Mouse (Mus musculus) kidney, adult 2 months (tissue): Measurements from ENCODE around the gene Clpb. TPM values are rescaled to one million over a fixed set of nuclear protein-coding genes. Genes with fewer than 3 reads are reported as not detected.
A peak's percentile ranks its signal among the peaks of the same experiment; 100 is the strongest.

Source experiments
- DNase-seq: peaks from one replicate; pipeline ENCODE4 v3.0.0; 2021
- H3K27ac ChIP-seq: fragments of 200-500 bp; 2 replicates; pipeline ENCODE4 v1.5.1; 2012; ENCODE audit warnings: low read depth, low read length, control low read depth, inconsistent platforms; ENCODE audit not compliant: insufficient read depth
- H3K27me3 ChIP-seq: fragments of 200-500 bp; replicated peaks from 2 replicates; pipeline ENCODE4 v1.6.1; 2012; ENCODE audit warnings: mild to moderate bottlenecking, moderate library complexity, low read length, inconsistent platforms; ENCODE audit not compliant: control insufficient read depth, insufficient read depth
- H3K36me3 ChIP-seq: fragments of 200-500 bp; 2 replicates; pipeline ENCODE4 v1.6.1; 2012; ENCODE audit warnings: mild to moderate bottlenecking, moderate library complexity, low read length, inconsistent platforms; ENCODE audit not compliant: control insufficient read depth, insufficient read depth
- H3K4me1 ChIP-seq: fragments of 200-500 bp; 2 replicates; pipeline ENCODE4 v1.6.1; 2011; ENCODE audit warnings: low read length; ENCODE audit not compliant: control insufficient read depth, insufficient read depth
- H3K4me3 ChIP-seq: fragments of 200-500 bp; 2 replicates; pipeline ENCODE4 v1.5.1; 2011; ENCODE audit warnings: mild to moderate bottlenecking, low read depth, low read length, control low read depth; ENCODE audit not compliant: insufficient read depth
- CTCF ChIP-seq: fragments of 200-500 bp; conservative IDR thresholded peaks from 2 replicates; pipeline ENCODE4 v1.5.1; 2011; ENCODE audit warnings: low read depth, mild to moderate bottlenecking, control low read depth, low read length, moderate library complexity, mixed read lengths; ENCODE audit not compliant: insufficient read depth, insufficient read length
- POLR2A ChIP-seq: fragments of 200-500 bp; IDR thresholded peaks from one replicate; pipeline ENCODE4 v1.6.1; 2011; ENCODE audit warnings: low read depth, low read length, control low read depth
- WGBS: fragments of 180-500 bp; shearing (Covaris S2); methylation state at CpG from one replicate; pipeline ENCODE4 v1.1.7; 2018; 5-methylcytosine and 5-hydroxymethylcytosine counted together
- polyA plus RNA-seq: library from polyadenylated mRNA; depleted of rRNA; stranded (reverse); fragments of >200 nt; gene quantifications from 2 replicates; pipeline ENCODE4 v1.2.3, GENCODE M21; 2012

The Clpb gene
- polyA plus RNA-seq, 1 experiment = 84.9 TPM

DNA sequence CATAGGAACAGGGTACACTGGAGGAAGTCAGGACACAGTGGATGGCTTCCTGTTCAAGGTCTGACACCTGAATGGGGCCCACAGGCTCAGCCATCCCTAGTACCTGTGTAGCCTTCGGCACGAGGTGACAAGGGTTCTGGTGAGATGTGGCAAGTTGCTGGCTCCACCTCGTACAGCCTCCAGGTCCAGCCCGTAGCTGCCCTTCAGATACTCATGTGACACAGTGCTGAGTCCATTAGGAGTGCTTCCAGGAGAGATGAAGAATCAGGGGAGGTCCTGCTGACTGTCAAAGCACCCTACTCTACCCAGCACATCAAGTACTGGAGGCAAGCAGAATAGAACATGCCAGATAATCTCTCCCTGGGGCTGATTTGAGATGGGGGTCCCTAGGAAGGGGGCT lies 168.9 kb downstream of the Clpb start:
- 73% methylated on average over 4 of the region's 4 CpGs for WGBS
- TF ChIP-seq CTCF = no peak
- no peak for TF ChIP-seq POLR2A
- Histone ChIP-seq H3K27me3 (no peaks in the 10 kb centered on the region), H3K4me3 (no peak overlapping the region), H3K36me3 (peaks cover 6% of the 10 kb centered on the region), H3K4me1 (peaks cover 4% of the 10 kb centered on the region; the same call in 1 of the 2 replicates), H3K27ac (no peak overlapping the region)
- DNase-seq = no peak

DNA sequence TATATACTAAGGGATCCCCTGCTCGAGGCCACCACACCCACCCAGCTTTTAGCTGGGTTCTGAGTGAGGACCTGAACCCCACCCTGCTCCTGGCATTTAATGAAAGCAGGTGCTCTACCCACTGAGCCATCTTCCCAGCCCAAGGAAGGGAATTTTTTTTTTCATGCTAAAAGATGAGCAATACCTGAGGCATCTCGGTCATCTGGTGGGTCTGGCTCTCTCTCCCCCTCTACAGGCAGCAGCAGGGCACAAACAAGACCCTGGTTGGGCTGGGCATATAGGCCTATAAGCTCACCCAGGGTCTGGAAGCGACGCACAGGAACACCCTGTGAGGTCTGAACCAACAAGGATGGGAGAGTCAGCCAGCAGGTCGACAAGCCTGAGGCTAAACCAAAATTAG lies 169.9 kb downstream of the Clpb start:
- Histone ChIP-seq H3K36me3 (peaks cover 6% of the 10 kb centered on the region), H3K27ac (no peak overlapping the region), H3K4me1 (peaks cover 4% of the 10 kb centered on the region; the same call in 1 of the 2 replicates), H3K4me3 (no peak overlapping the region), H3K27me3 (no peaks in the 10 kb centered on the region)
- no peak for DNase-seq
- TF ChIP-seq POLR2A (no peak), CTCF (no peak)
- WGBS = 77% methylated on average over 5 of the region's 5 CpGs

DNA sequence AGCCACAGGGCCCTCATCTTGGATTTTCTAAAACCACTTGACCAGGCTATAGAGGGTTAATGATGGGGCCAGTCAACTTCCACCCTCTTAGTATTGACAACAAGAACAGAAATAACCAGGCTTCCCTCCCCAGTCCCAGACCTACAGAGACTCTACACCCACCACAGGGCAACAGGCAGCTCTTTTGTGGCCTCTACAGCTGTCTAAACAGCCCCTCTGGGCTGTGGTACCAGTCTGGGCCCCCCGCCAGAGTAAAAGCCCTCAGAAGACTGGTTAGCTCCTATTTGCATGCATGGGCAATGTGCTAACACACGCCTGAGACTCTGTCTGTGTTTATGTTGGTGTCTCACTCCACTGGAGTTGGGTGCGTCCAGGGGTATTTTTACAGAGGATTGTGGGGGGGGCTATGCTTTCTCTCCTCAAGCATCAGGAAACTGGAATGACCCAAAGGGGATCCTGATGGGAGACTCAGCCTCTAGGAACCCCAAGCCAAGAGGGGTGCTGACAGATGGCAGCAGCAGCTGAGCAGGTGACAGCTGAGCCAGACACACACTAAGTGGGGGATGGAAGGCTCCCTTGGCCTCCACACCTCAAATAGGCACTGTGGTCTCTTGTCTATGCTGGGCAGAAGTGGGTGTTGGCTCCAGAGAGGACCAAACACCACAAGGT lies 170.6 kb downstream of the Clpb start:
- Histone ChIP-seq H3K4me3 (no peak overlapping the region), H3K27me3 (no peaks in the 10 kb centered on the region), H3K4me1 (peaks cover 10% of the 10 kb centered on the region; the same call in 1 of the 2 replicates), H3K36me3 (peaks cover 6% of the 10 kb centered on the region), H3K27ac (no peak overlapping the region)
- DNase-seq = no peak
- 72% methylated on average over 3 of the region's 3 CpGs for WGBS
- no peak for TF ChIP-seq CTCF
- TF ChIP-seq POLR2A = no peak

DNA sequence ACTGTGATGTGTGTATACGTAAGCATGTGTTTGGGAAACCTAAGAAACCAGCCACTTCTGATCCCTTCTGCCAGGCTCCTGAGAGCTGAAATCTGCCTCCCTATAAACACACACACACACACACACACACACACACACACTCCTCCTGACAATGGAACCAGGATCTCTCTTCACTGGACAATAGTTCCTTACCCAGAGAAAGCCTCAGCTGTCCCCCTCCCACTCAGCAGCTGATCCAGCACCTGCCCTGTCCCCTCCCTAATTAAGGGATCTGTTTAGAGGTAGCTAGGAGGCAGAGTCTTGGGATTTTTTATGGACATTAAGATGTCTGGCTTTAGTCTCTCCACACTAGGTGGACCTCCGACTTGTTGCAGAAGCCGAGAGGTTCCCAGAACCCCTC lies 171.5 kb downstream of the Clpb start:
- DNase-seq = no peak
- no peak overlapping the region for H3K4me3 ChIP-seq
- no peaks in the 10 kb centered on the region for H3K27me3 ChIP-seq
- H3K27ac ChIP-seq = no peak overlapping the region
- H3K36me3 ChIP-seq = peaks cover 6% of the 10 kb centered on the region
- H3K4me1 ChIP-seq = peaks cover 10% of the 10 kb centered on the region; the same call in 1 of the 2 replicates
- TF ChIP-seq POLR2A = no peak
- no peak for TF ChIP-seq CTCF
- 76% methylated on average over 3 of the region's 3 CpGs for WGBS

DNA sequence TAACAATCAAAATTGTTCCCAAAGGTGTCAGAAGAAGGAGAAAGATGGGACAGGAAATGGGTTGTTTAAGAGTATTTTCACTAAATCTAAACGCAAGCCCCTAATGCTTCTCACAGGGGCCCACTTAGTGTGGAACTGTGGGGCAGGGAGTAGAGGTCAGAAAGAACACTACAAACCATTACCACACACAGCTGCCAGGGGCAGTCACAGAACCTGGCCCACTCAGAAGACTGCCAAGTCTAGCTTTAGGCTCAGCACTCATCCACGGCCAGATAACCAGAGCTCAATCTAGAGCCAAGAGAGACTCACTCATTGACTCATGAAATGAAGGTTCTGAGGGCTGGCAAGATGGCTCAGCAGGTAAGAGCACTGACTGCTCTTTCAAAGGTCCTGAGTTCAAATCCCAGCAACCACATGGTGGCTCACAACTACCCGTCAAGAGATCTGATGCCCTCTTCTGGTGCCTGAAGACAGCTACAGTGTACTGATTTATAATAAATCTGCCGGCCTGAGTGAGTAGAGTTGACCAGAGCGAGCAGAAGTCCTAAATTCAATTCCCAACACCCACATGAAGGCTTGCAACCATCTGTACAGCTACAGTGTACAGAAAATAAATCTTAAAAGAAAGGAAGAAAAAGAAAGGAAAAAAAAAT lies 172.2 kb downstream of the Clpb start:
- Histone ChIP-seq H3K27me3 (no peaks in the 10 kb centered on the region), H3K4me1 (peaks cover 10% of the 10 kb centered on the region; the same call in 1 of the 2 replicates), H3K27ac (no peak overlapping the region), H3K36me3 (peaks cover 4% of the 10 kb centered on the region), H3K4me3 (no peak overlapping the region)
- 0 out of 2 replicates have a peak, but pooled peaks have one; percentile 10 for TF ChIP-seq CTCF
- no peak for TF ChIP-seq POLR2A
- DNase-seq = no peak
- WGBS = 34% methylated on average over 5 of the region's 5 CpGs

DNA sequence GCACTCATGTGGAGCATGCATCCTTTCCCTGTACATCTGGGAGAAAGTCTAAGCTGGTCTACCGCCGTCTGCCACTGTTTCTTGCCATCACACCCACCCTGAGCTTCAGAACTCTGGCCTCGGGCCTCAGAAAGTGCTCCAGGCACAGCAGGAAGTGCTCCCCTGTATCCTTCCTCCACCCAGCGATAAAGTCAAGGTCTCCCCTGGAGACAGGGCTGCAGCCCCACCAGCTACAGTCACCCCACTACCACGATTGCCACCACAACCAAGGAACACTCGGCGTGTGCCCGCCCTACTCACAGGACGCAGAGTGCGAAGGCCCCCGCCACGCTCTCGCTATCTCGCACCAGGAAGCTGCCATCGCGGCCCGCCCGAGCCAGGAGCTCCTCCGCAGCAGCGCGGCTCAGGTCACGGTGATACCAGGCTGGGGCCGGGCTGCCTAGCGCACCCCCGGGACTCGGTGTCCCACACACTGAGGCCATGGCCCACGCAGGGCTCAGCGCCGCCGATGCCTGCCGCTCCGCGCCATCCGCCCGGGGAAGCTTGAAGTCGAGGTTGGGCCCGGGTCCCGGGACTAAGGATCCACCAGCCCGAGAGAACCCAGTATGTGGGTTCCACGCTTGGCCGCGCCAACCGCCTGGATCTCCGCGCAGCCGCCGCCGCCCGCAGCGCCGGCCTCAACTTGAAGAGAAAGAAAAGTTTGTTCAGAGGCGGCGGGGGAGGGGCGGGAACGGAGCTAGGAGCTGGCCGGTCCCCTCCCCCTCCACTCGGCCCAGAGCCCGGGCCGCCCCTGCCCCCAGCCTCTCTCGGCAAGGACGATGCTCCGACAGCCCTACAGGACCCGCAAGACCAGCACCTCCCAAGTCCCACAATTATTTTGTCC lies 173.1 kb downstream of the Clpb start:
- under 1% methylated on average over 63 of the region's 63 CpGs for WGBS
- H3K27ac ChIP-seq = peak overlapping the region; percentile 92

More for the DNA sequence above, 173.1 kb downstream of the Clpb start:
- TF ChIP-seq POLR2A = no peak
- no peak for TF ChIP-seq CTCF
- Histone ChIP-seq H3K27me3 (no peaks in the 10 kb centered on the region), H3K4me3 (peak overlapping the region; percentile 82), H3K4me1 (peaks cover 10% of the 10 kb centered on the region; the same call in 1 of the 2 replicates), H3K36me3 (peaks cover 2% of the 10 kb centered on the region; the same call in 1 of the 2 replicates)
- peak; percentile 71 for DNase-seq
